In genomic region chr1:132040201-132040621, GRCm38 (mm10) we compare ENCODE assay signal across 10 mouse cellular contexts. TPM values are rescaled to one million over a fixed set of nuclear protein-coding genes. Genes with fewer than 3 reads are reported as not detected.
DNase-seq lines count a peak whose midpoint lies in the region; ATAC-seq and TF ChIP-seq lines count a peak whose summit lies in the region.
"Had no signal": no experiment of that assay in that cellular context is flagged by ENCODE, and none has a peak within 500 bp of the region (broad histone marks: within the 10 kb centered on the region; RNA-seq: fewer than 3 reads in every experiment).

No protein-coding gene starts in this region.

- no peak overlapping the region for H3K9ac ChIP-seq in hindbrain, embryonic 13.5 days
- no peak overlapping the region for H3K9ac ChIP-seq in hindbrain, embryonic 16.5 days (ENCODE audit: low read depth, low read length)
- no peak overlapping the region for H3K9ac ChIP-seq in lung, postnatal 0 days (replicated peaks; ENCODE audit: low read depth)
- no peak overlapping the region for H3K9ac ChIP-seq in midbrain, embryonic 15.5 days

- DNase-seq in heart, adult 18-20 months = peak; percentile 46 to 80
- DNase-seq in kidney, adult 18-20 months = peak; percentile 34
- peak; percentile 70 for DNase-seq in lung, postnatal 0 days (ENCODE audit: low spot score)
- DNase-seq in frontal cortex, postnatal 14 days (ENCODE audit: low spot score in 2 of 2) = no peak
- DNase-seq: thymus, postnatal 14 days had no signal

- H3K27me3 ChIP-seq in hindbrain, embryonic 13.5 days = no peaks in the 10 kb centered on the region
- H3K27me3 ChIP-seq in hindbrain, embryonic 16.5 days (replicated peaks; ENCODE audit: control insufficient read depth, insufficient read depth, low read length) = no peaks in the 10 kb centered on the region
- no peaks in the 10 kb centered on the region for H3K27me3 ChIP-seq in lung, postnatal 0 days (replicated peaks; ENCODE audit: insufficient read depth, low read length)
- H3K27me3 ChIP-seq in midbrain, embryonic 15.5 days (replicated peaks) = no peaks in the 10 kb centered on the region
- H3K27me3 ChIP-seq: CH12.LX had no signal

- no peak overlapping the region for H3K4me3 ChIP-seq in hindbrain, embryonic 13.5 days
- no peak overlapping the region for H3K4me3 ChIP-seq in hindbrain, embryonic 16.5 days (ENCODE audit: low read length)
- H3K4me3 ChIP-seq in lung, postnatal 0 days (ENCODE audit: low read depth, low read length) = no peak overlapping the region
- H3K4me3 ChIP-seq in midbrain, embryonic 15.5 days = no peak overlapping the region

- peaks cover 6% of the 10 kb centered on the region; the same call in 1 of the 2 replicates for H3K4me1 ChIP-seq in hindbrain, embryonic 13.5 days (replicated peaks)
- H3K4me1 ChIP-seq in hindbrain, embryonic 16.5 days (ENCODE audit: control insufficient read depth, insufficient read depth, low read depth, low read length) = no peaks in the 10 kb centered on the region
- H3K4me1 ChIP-seq in lung, postnatal 0 days (ENCODE audit: insufficient read depth, low read depth, low read length) = no peaks in the 10 kb centered on the region; the same call in 1 of the 2 replicates
- no peaks in the 10 kb centered on the region for H3K4me1 ChIP-seq in midbrain, embryonic 15.5 days

- H3K9me3 ChIP-seq in hindbrain, embryonic 13.5 days = no peaks in the 10 kb centered on the region
- H3K9me3 ChIP-seq in hindbrain, embryonic 16.5 days (ENCODE audit: control insufficient read depth, low read length) = no peaks in the 10 kb centered on the region
- no peaks in the 10 kb centered on the region for H3K9me3 ChIP-seq in lung, postnatal 0 days (ENCODE audit: low read length)
- no peaks in the 10 kb centered on the region for H3K9me3 ChIP-seq in midbrain, embryonic 15.5 days

- peak; percentile 89 for TF ChIP-seq EP300 in lung, postnatal 0 days (IDR thresholded peaks at IDR 0.05)

- WGBS in hindbrain, embryonic 13.5 days = 75% methylated on average over 9 of the region's 9 CpGs
- 62% methylated on average over 9 of the region's 9 CpGs for WGBS in hindbrain, embryonic 16.5 days
- WGBS in lung, postnatal 0 days = 44% methylated on average over 9 of the region's 9 CpGs
- 73% methylated on average over 9 of the region's 9 CpGs for WGBS in midbrain, embryonic 15.5 days

- H3K4me2 ChIP-seq in hindbrain, embryonic 13.5 days = no peak overlapping the region
- H3K4me2 ChIP-seq in hindbrain, embryonic 16.5 days (ENCODE audit: low read length) = no peak overlapping the region
- no peak overlapping the region for H3K4me2 ChIP-seq in lung, postnatal 0 days (replicated peaks; ENCODE audit: low read depth, low read length)
- no peak overlapping the region for H3K4me2 ChIP-seq in midbrain, embryonic 15.5 days

- TF ChIP-seq CTCF in lung, postnatal 0 days (IDR thresholded peaks at IDR 0.05) = 0 out of 2 replicates have a peak, but pooled peaks have one; percentile 10

- H3K36me3 ChIP-seq in hindbrain, embryonic 13.5 days = peaks cover 2% of the 10 kb centered on the region; the same call in 1 of the 2 replicates
- 0 out of 2 replicates have a peak, but pooled peaks cover 1% of the 10 kb centered on the region for H3K36me3 ChIP-seq in hindbrain, embryonic 16.5 days (ENCODE audit: control insufficient read depth, insufficient read depth, low read length)
- H3K36me3 ChIP-seq in lung, postnatal 0 days (ENCODE audit: insufficient read depth, low read length) = no peaks in the 10 kb centered on the region; the same call in 1 of the 2 replicates
- H3K36me3 ChIP-seq in midbrain, embryonic 15.5 days (replicated peaks) = no peaks in the 10 kb centered on the region

- ATAC-seq in hindbrain, embryonic 13.5 days (ENCODE audit: low FRiP score) = no peak
- no peak for ATAC-seq in hindbrain, embryonic 16.5 days
- ATAC-seq in lung, postnatal 0 days = peak; percentile 77
- no peak for ATAC-seq in activated CD4-positive, CD25-positive, alpha-beta regulatory T cell, adult 4 months
- no peak for ATAC-seq in midbrain, embryonic 15.5 days (replicated peaks)

- H3K27ac ChIP-seq in hindbrain, embryonic 13.5 days = peak overlapping the region; percentile 40; the same call in 1 of the 2 replicates
- H3K27ac ChIP-seq in hindbrain, embryonic 16.5 days (ENCODE audit: low read depth, low read length) = no peak overlapping the region
- peak overlapping the region; percentile 74 for H3K27ac ChIP-seq in lung, postnatal 0 days (ENCODE audit: low read length)
- no peak overlapping the region for H3K27ac ChIP-seq in midbrain, embryonic 15.5 days

RNA-seq across cellular contexts. Expression of gene Mfsd4a, which starts 27.7 kb away (rescaled TPM):
- polyA plus RNA-seq in hindbrain, embryonic 13.5 days (2015; fragmentation: Nextera tagmentation; extraction: Ambion mirVana) = 6.8 and 7.2 TPM in 2 replicates
- 6.9 and 9.0 TPM in 2 replicates for polyA plus RNA-seq in hindbrain, embryonic 16.5 days (2015; fragmentation: Nextera tagmentation; extraction: Ambion mirVana)
- 1 to 10 TPM; 5.1 to 6.9 TPM for total RNA-seq in heart, adult 18-20 months (2021)
- polyA plus RNA-seq in lung, postnatal 0 days (2015; fragmentation: Nextera tagmentation; extraction: Ambion mirVana) = 7.5 and 8.4 TPM in 2 replicates
- polyA plus RNA-seq in activated CD4-positive, CD25-positive, alpha-beta regulatory T cell, adult 4 months (2017; shearing (Covaris generic)) = 10 to 100 TPM; 39.0 to 45.4 TPM
- polyA plus RNA-seq in midbrain, embryonic 15.5 days (2015; fragmentation: Nextera tagmentation; extraction: Ambion mirVana) = 7.8 and 8.5 TPM in 2 replicates

RNA-seq across cellular contexts. Expression of gene Elk4, which starts 32.8 kb away (rescaled TPM):
- 10.6 and 11.0 TPM in 2 replicates for polyA plus RNA-seq in hindbrain, embryonic 13.5 days (2015; fragmentation: Nextera tagmentation; extraction: Ambion mirVana)
- polyA plus RNA-seq in hindbrain, embryonic 16.5 days (2015; fragmentation: Nextera tagmentation; extraction: Ambion mirVana) = 10.0 and 10.2 TPM in 2 replicates
- 10 to 100 TPM; 77.4 to 82.0 TPM for total RNA-seq in heart, adult 18-20 months (2021)
- 26.3 and 28.0 TPM in 2 replicates for polyA plus RNA-seq in lung, postnatal 0 days (2015; fragmentation: Nextera tagmentation; extraction: Ambion mirVana)
- polyA plus RNA-seq in activated CD4-positive, CD25-positive, alpha-beta regulatory T cell, adult 4 months (2017; shearing (Covaris generic)) = 10 to 100 TPM; 62.3 to 71.4 TPM
- 12.7 and 13.1 TPM in 2 replicates for polyA plus RNA-seq in midbrain, embryonic 15.5 days (2015; fragmentation: Nextera tagmentation; extraction: Ambion mirVana)

Comparison
In these comparisons a context has a peak if more than half of its experiments do, and no peak if none do; other contexts are left out.
1. H3K27ac ChIP-seq: peak in hindbrain, embryonic 13.5 days (single experiment) and lung, postnatal 0 days (single experiment); none in hindbrain, embryonic 16.5 days (single experiment) and midbrain, embryonic 15.5 days (single experiment).
2. DNase-seq: peak in heart, adult 18-20 months (2 of 2), kidney, adult 18-20 months (single experiment) and lung, postnatal 0 days (single experiment); none in frontal cortex, postnatal 14 days (0 of 2).